Mouse (Mus musculus): ENCODE measurements around the gene Eif4g1. TPM values are rescaled to one million over a fixed set of nuclear protein-coding genes. Genes with fewer than 3 reads are reported as not detected.

The Eif4g1 gene
- polyA plus RNA-seq, 1 experiment, result 199 TPM

DNA sequence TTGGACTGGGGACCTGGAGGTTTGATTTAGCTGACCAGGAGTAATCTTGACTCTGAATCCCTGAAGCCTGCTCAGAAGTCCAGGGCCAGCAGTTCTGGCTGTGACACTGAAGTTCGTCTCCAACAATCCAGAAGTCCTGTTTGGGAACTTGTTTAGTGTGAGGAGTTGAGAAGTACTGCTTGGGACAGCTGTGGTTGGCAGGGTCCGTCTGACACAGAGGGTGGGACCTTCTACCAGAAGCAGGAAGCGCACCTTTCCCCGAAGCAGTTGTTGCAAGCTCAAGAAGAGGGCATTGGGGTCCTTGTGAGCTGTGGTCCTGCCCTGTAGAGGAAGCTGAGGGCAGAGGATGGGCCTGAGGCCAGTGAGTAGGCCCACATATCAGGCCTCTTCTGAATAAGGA, 57.6 kb downstream of the Eif4g1 start:
- no peak for DNase-seq (ENCODE audit: low spot score)

DNA sequence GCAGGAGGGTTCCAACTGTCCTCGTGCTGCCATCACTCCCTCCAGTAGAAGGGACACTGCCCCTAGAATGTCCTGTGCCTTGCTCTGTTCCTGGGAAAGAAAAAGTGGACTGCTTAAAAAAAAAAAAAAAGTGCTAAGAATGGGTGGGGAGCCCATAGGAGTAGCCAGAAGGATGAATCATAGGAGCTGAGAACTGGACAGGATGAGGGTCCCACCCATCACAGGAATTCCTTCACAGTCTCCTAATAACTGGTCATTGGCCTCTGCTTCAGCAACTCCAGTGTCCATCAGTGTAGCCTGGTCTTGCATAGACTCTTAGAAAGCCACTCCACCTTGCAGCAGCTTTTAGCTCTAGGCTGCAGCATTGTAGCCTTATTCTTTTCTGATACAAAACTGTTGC, 58.3 kb downstream of the Eif4g1 start:
- no peak for DNase-seq (ENCODE audit: low spot score)

DNA sequence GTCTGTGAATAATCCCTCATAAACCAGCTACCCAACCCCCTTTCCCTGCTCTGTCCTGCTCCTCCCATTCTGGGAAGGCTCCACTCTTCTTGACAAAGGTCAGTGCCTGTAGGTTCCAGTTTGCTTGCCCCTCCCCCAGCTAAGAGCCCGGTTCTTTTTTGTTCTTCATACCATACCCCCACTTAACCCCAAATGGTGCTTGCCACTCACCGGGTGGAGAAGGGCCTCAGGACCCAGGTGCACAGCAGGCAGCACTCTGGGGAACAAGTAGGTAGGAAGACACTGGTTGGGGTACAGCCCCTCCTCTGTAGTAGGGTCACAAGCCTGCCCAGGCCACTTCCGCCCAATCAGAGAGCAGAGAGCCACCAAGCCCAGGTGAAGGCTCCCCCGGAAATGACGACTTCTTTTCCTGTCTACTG, 62.2 kb downstream of the Eif4g1 start:
- DNase-seq (ENCODE audit: low spot score), result no peak

DNA sequence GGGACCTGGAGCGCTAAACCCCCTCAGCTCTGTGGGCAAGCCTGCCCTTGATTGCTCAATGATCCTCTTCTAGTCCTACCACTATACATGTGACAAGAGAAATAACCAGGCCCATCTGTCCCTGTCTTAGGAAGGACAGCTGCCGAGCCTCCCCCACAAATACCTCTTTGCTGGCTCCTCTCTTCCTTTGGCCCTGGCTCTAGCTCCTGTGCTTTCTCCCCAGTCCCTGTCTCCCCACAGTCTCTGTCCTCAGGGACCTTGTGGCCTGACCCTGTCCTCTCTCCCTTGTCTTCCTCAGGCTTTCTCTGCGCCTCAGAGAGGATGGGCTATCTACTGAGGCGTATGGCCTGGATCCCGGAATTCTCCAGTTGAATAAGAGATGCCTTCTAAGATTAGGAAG, 63.6 kb downstream of the Eif4g1 start:
- no peak for DNase-seq (ENCODE audit: low spot score)

DNA sequence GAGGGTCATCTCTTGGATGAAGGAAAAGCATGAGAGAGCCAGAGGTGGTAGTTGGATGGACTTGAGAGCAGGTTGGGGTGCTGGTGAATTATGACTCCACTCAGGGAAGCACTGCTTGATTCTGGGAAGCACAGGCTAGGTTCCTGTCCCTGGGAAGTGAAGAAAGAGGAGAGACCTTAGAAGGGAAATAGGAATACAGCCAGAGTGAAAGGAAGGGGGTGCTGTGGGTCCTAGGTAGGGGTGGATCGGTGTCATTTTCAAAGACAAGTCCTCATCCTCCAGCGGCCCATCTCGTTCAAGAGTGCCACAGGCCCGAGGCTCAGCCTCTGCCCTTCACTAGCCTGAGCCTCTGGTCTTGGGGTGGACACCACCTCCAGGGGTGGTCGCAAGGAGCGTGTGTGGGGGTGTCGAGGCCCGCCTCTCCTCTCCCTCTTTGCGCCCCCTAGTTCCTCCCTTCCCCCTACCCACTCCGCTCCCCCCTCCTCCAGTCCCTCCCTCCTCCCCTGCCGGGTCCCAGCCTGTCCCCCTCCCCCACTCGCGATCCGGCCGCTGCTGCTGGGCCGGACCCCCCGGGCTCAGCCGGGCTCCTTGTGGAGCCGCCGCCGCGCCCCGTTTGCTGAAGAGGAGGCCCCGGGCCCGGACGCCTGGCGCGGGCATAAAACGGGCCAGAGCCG, 64.3 kb downstream of the Eif4g1 start:
- DNase-seq (ENCODE audit: low spot score), result no peak

DNA sequence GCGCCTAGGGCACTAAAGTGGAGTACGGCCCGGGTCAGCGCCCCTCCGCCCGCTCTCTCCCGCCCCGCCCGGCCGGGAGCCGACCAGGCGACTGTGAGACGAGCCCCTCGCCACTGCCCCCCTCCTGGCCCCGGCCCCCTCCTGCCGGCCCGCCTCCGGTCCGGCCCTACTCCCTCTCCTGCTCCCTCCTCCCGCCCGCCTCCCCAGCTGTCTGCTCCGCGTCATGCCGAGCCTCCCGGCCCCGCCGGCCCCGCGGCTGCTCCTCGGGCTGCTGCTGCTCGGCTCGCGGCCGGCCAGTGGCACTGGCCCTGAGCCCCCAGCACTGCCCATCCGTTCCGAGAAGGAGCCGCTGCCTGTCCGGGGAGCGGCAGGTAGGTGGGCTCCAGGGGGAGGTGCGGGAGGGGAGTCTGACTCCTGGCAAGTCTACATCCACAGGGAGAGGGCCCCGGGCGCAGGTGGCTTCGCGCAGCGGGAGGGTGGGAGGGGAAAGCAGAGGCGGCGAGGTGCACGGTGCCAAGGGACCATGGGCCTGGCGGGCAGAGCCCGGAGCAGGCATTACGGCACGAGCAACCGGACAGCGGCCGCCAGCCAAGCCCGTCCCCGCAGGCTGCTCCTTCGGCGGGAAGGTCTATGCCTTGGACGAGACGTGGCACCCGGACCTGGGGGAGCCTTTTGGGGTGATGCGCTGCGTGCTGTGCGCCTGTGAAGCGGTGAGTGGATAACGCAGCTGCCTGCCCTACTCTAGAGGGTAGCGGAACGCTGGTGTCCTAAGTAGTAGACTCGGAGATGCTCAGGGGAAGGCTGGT, 65.0 kb downstream of the Eif4g1 start, which contains the start of gene Chrd:
Gene Chrd (plus strand): TSS at position 203 of the 806 bp plus-strand sequence.
- DNase-seq (ENCODE audit: low spot score), result peak; percentile 62

DNA sequence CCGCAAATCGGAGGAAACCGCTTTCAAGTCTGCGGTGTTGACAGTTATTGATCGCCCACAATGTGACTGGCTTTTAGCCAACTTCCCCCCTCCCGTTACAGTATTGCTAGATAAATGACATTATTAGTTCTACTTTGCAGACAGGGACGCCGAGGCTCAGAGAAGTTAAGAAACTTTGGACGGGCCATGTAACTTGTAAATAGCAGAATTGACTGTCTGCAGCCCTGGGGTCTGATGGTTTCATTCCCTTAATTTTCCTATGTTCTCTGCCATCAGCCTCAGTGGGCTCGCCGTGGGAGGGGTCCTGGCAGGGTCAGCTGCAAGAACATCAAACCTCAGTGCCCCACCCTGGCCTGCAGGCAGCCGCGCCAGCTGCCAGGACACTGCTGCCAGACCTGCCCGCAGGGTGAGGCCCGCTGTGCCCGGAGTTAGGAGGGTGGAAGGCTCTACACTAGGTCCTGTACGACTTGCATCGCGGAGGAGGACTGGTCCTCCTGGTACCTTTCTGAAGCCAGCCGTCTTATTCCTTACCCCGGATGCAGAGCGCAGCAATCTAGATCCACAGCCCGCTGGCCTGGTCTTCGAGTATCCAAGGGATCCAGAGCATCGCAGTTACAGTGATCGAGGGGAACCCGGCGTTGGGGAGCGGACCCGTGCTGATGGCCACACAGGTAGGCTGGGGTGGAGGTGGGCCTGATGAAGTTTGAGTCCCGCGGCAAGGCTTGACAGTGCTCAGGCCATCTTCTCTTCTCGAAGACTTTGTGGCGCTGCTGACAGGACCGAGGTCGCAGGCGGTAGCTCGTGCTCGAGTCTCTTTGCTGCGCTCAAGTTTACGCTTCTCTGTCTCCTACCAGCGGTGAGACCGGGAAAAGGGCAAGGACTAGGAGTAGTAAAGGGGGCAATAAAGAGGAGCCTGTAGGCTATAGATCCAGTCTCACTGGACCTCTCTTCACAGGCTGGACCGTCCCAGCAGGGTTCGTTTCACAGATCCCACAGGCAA, 65.9 kb downstream of the Eif4g1 start, which contains the start of gene Thpo:
Gene Thpo (minus strand): TSS at position 781 of the 1,000 bp plus-strand sequence.
- DNase-seq (ENCODE audit: low spot score), result no peak

DNA sequence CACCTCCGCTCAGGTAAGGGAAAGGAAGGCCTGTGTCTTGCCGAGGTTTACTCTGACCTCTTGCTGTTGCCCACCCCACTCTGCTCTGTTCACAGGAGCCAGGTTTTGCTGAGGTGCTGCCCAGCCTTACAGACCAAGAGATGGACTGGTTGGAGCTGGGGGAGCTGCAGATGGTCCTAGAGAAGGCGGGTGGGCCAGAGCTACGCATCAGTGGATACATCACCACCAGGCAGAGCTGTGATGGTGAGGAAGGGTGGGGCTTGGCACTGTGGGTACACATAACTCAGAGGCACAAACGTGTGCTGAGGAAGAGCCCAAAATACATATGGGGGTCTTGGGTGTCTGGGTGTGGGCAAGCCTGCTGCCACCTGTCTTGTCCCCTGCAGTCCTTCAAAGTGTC, 67.5 kb downstream of the Eif4g1 start:
- DNase-seq (ENCODE audit: low spot score), result no peak

DNA sequence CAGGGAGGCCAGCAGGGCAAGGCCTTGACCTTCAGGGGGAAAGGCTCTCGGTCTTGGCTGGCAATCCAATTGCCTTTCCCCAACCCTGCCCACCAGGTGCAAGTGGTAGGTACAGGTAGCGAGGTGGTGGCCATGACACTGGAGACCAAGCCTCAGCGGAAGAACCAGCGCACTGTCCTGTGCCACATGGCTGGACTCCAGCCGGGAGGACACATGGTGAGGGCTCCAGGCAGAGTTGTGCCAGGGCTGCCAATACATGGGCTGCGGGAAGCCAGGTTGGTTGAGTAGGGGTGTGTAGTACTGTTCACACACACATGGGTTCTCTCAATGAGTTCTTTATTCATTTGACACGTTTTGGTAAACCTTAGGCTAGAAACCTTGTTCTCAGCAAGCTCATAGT, 68.1 kb downstream of the Eif4g1 start:
- DNase-seq (ENCODE audit: low spot score), result no peak

DNA sequence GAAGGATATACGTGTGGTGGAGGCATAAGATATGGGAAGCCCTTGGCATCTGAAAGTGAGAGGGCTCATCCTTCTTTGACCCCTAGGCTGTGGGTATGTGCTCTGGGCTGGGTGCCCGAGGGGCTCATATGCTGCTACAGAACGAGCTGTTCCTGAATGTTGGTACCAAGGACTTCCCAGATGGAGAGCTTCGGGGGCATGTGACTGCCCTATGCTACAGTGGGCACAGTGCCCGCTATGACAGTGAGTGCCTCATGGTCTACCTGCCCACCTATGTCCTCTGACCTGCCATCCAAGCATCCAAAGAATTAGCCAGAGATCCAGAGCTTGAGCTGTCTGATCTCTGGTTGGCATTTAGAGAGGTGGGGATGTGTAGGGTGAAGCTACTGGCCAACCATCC, 68.7 kb downstream of the Eif4g1 start:
- DNase-seq (ENCODE audit: low spot score), result no peak

DNA sequence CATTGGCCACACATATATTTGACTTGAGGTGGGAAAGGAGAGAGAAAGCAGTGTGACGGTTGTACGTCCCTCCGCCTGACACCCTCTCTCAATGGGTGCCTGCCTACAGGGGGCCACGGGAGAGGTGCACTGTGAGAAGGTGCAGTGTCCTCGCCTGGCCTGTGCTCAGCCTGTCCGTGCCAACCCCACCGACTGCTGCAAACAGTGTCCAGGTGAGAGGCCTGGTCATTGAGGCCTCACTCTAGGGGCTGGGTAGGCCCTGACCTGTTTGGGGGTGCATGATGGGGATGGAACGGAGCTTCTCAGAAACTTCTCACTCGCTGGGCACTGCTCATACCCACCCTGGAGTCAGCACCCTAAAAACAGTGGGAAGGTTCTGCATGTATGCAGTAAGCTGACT, 71.7 kb downstream of the Eif4g1 start:
- no peak for DNase-seq (ENCODE audit: low spot score)

Other genes with a start within 250 kb of the Eif4g1 start
- 128 and 170 TPM in 2 replicates for gene Abcc5, start 241.9 kb upstream of the Eif4g1 start, polyA plus RNA-seq (2012; rRNA removed)
- gene Eif2b5, start 169.5 kb upstream of the Eif4g1 start, polyA plus RNA-seq (2012; rRNA removed), result 33.2 and 34.2 TPM in 2 replicates
- 22.5 and 38.0 TPM in 2 replicates for gene Dvl3, start 151.3 kb upstream of the Eif4g1 start, polyA plus RNA-seq (2012; rRNA removed)
- 411 and 488 TPM in 2 replicates for gene Ap2m1, start 132.8 kb upstream of the Eif4g1 start, polyA plus RNA-seq (2012; rRNA removed)
- 40.8 and 41.5 TPM in 2 replicates for gene Abcf3, start 119.7 kb upstream of the Eif4g1 start, polyA plus RNA-seq (2012; rRNA removed)
- 4.1 and 7.0 TPM in 2 replicates for gene Vwa5b2, start 78.8 kb upstream of the Eif4g1 start, polyA plus RNA-seq (2012; rRNA removed)
- gene Eef1akmt4, start 56.7 kb upstream of the Eif4g1 start, polyA plus RNA-seq (2012; rRNA removed), result 7.5 and 10.4 TPM in 2 replicates
- gene Gm49333, start 56.7 kb upstream of the Eif4g1 start, polyA plus RNA-seq (2012; rRNA removed), result not detected in 2 replicates
- 12.4 and 16.1 TPM in 2 replicates for gene Alg3, start 56.6 kb upstream of the Eif4g1 start, polyA plus RNA-seq (2012; rRNA removed)
- gene Camk2n2, start 47.0 kb upstream of the Eif4g1 start, polyA plus RNA-seq (2012; rRNA removed), result 1.8 and 1.9 TPM in 2 replicates
- gene Ece2, start 38.5 kb upstream of the Eif4g1 start, polyA plus RNA-seq (2012; rRNA removed), result 2.1 and 2.5 TPM in 2 replicates
- 126 and 133 TPM in 2 replicates for gene Psmd2, start 16.7 kb upstream of the Eif4g1 start, polyA plus RNA-seq (2012; rRNA removed)
- gene Fam131a, start 24.9 kb downstream of the Eif4g1 start, polyA plus RNA-seq (2012; rRNA removed), result 14.4 and 18.1 TPM in 2 replicates
- 36.3 and 40.9 TPM in 2 replicates for gene Polr2h, start 49.4 kb downstream of the Eif4g1 start, polyA plus RNA-seq (2012; rRNA removed)
- gene Clcn2, start 49.4 kb downstream of the Eif4g1 start, polyA plus RNA-seq (2012; rRNA removed), result 12.8 and 14.0 TPM in 2 replicates
- 18.1 and 18.5 TPM in 2 replicates for gene Chrd, start 64.8 kb downstream of the Eif4g1 start, polyA plus RNA-seq (2012; rRNA removed)
- gene Thpo, start 66.2 kb downstream of the Eif4g1 start, polyA plus RNA-seq (2012; rRNA removed), result 3.0 and 3.4 TPM in 2 replicates

All from urinary bladder, adult 2 months (tissue).